Mouse (Mus musculus) brain, embryonic 14.5 days (tissue): ENCODE measurements at regions not wholly inside any gene's neighbourhood (a gene's known extent, or its start where the extent isn't known, plus 50 kb on each side); places are given as distances from the start of the nearest gene placed in this dataset.

Experiments used
- CTCF ChIP-seq: fragments of 200-500 bp; IDR thresholded peaks from 2 replicates; pipeline ENCODE4 v1.5.1; 2012; ENCODE audit warnings: inconsistent platforms, mild to moderate bottlenecking, moderate library complexity, borderline replicate concordance; ENCODE audit not compliant: insufficient read depth, insufficient read length; ENCODE audit errors: extremely low read depth
- POLR2A ChIP-seq: fragments of 200-500 bp; IDR thresholded peaks from 2 replicates; pipeline ENCODE4 v1.6.1; 2012; ENCODE audit warnings: mild to moderate bottlenecking, inconsistent platforms, borderline replicate concordance; ENCODE audit not compliant: poor library complexity, insufficient read depth, insufficient read length, severe bottlenecking; ENCODE audit errors: extremely low read depth

GRCm38 (mm10) chr2:9433110-9433940 lies 447.7 kb upstream of the 4930412O13Rik start:
- TF ChIP-seq POLR2A = no peak
- TF ChIP-seq CTCF = no peak
